Mouse (Mus musculus) bone marrow macrophage, adult 2 months (primary cell): ENCODE data around the gene Btg3. TPM values are rescaled to one million over a fixed set of nuclear protein-coding genes. Genes with fewer than 3 reads are reported as not detected.

Experiments
- H3K27ac ChIP-seq: 2 replicates; pipeline ENCODE4 v1.5.1; 2012; ENCODE audit warnings: low read depth, low read length; ENCODE audit not compliant: insufficient read depth
- H3K4me1 ChIP-seq: 2 replicates; pipeline ENCODE4 v1.6.1; 2012; ENCODE audit warnings: low read length; ENCODE audit not compliant: control insufficient read depth, insufficient read depth
- H3K4me3 ChIP-seq: 2 replicates; pipeline ENCODE4 v1.5.1; 2012; ENCODE audit warnings: mild to moderate bottlenecking, low read length, moderate library complexity; ENCODE audit not compliant: insufficient read depth
- CTCF ChIP-seq: IDR thresholded peaks from 2 replicates; pipeline ENCODE4 v1.5.1; 2012; ENCODE audit warnings: low read depth, mild to moderate bottlenecking, low read length, moderate library complexity
- POLR2A ChIP-seq: IDR thresholded peaks from 2 replicates; pipeline ENCODE4 v1.6.1; 2012; ENCODE audit warnings: mild to moderate bottlenecking, low read depth, low read length, borderline replicate concordance
- polyA plus RNA-seq: library from polyadenylated mRNA; stranded (reverse); fragments of >200 nt; gene quantifications from 2 replicates; pipeline ENCODE4 v1.2.4, GENCODE M21; 2012; ENCODE audit not compliant: missing spikeins, insufficient read depth, insufficient read length

Btg3 gene
- polyA plus RNA-seq, result 4.5 and 5.3 TPM in 2 replicates

DNA sequence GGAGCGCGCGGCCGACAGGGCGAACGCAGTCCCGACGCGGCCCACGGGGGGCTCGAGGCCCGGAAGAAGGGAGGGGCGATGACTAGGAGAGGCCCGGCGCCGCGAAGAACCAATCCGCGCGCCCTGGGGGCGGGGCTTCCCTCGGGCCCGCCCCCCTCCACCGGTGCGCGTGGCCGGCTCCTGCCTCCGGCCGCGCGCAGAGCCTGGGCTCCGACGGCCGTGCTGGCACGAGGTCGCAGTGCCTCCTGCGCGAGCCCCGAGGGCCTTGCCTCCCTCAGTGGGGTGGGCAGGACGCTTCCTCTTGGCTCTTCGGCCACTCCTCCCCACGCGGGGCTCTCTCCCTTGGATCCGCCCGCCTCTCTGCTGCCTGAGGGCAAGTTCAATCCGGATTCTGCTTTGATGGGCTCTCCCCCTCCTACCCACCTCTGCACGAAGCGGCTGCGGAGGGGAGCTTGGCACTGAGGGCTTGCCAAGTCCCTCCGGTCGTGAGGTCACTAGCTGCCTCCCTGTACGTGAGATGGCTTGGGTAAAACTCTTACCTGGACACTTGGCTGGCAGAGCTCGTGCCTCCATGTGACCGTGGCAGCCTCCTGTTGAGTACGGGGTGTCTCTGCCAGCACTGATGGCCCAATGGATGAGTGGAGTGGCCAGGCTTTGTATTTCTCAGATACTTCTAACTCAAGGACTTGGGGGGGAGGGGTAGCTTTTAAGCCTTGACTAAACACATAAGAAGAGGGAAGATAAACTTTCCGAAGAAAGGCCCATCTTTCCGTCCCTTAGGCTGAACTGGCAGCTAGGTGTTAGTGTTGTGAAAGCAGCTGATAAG is at the start of gene Btg3:
Gene Btg3 (minus strand): TSS at position 448 of the 826 bp plus-strand sequence.
- TF ChIP-seq CTCF, result no peak
- TF ChIP-seq POLR2A, result no peak
- H3K4me1 ChIP-seq, result 0 out of 2 replicates have a peak, but pooled peaks cover 3% of the 10 kb centered on the region
- H3K4me3 ChIP-seq, result peak within 1 kb of the TSS; percentile 90
- H3K27ac ChIP-seq, result no peak within 1 kb of the TSS

GRCm38 (mm10) chr16:78417733-78418132 is 40.7 kb upstream of the Btg3 start:
- Histone ChIP-seq H3K4me1 (no peaks in the 10 kb centered on the region), H3K27ac (no peak overlapping the region), H3K4me3 (no peak overlapping the region)
- TF ChIP-seq CTCF (no peak), POLR2A (no peak)

- TF ChIP-seq POLR2A (no peak), CTCF (no peak)
- Histone ChIP-seq H3K4me3 (no peak overlapping the region), H3K4me1 (no peaks in the 10 kb centered on the region), H3K27ac (no peak overlapping the region)
Measured at GRCm38 (mm10) chr16:78416500-78416899, 39.5 kb upstream of the Btg3 start.

GRCm38 (mm10) chr16:78409991-78410390 is 33.0 kb upstream of the Btg3 start:
- no peak overlapping the region for H3K4me3 ChIP-seq
- no peak for TF ChIP-seq CTCF
- TF ChIP-seq POLR2A, result no peak
- H3K4me1 ChIP-seq, result no peaks in the 10 kb centered on the region
- no peak overlapping the region for H3K27ac ChIP-seq

DNA sequence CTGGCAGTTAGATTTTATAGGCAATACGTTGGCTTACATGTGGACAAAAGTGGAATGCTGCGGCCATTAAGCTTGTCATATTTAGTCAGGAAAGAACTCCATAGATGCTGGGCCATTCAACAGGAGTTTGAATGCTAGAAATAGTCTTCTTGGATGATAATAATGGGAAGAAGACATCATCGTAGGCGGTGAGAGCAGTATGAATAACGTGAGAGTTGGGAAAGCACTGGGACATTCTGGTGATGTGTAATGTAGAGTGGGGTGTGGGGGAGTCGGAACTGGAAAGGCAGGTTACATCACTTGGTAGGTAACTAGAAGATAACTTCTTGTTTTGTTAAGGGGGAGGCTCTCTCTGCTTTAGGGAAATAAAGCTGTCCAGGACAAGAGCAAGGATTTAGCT is 30.9 kb upstream of the Btg3 start:
- TF ChIP-seq CTCF, result no peak
- TF ChIP-seq POLR2A, result no peak
- H3K4me1 ChIP-seq, result no peaks in the 10 kb centered on the region
- H3K27ac ChIP-seq, result no peak overlapping the region
- no peak overlapping the region for H3K4me3 ChIP-seq

DNA sequence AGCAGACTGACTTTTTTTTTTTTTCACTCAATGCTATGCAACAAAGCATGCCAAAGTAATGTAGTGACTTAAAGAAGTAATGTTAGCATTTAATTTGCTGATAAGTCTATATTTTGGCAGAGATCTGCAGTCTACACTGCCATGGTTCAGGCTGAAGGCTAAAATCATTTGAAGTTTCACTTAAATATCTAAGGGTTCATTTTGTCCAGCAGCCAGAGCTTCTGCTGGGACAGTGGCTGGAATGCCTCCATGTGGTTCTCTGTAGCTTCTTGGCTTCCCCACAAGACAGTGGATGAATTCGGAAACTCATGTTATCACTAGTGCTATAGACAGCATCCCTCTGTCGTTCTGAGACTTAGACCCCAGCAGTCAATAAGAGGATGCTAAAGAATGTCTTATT is 29.7 kb upstream of the Btg3 start:
- Histone ChIP-seq H3K27ac (no peak overlapping the region), H3K4me3 (no peak overlapping the region), H3K4me1 (no peaks in the 10 kb centered on the region)
- TF ChIP-seq POLR2A, result no peak
- TF ChIP-seq CTCF, result no peak

- H3K27ac ChIP-seq, result no peak overlapping the region
- H3K4me3 ChIP-seq, result no peak overlapping the region
- no peaks in the 10 kb centered on the region for H3K4me1 ChIP-seq
- TF ChIP-seq POLR2A (no peak), CTCF (no peak)
Measured at GRCm38 (mm10) chr16:78402316-78402715, 25.3 kb upstream of the Btg3 start.

GRCm38 (mm10) chr16:78399423-78399822 is 22.4 kb upstream of the Btg3 start:
- Histone ChIP-seq H3K27ac (no peak overlapping the region), H3K4me3 (no peak overlapping the region), H3K4me1 (no peaks in the 10 kb centered on the region)
- no peak for TF ChIP-seq POLR2A
- TF ChIP-seq CTCF, result no peak

GRCm38 (mm10) chr16:78398734-78399133 is 21.7 kb upstream of the Btg3 start:
- Histone ChIP-seq H3K4me3 (no peak overlapping the region), H3K4me1 (no peaks in the 10 kb centered on the region), H3K27ac (no peak overlapping the region)
- TF ChIP-seq CTCF, result no peak
- TF ChIP-seq POLR2A, result no peak

- H3K27ac ChIP-seq, result no peak overlapping the region
Measured at GRCm38 (mm10) chr16:78391354-78391753, 14.4 kb upstream of the Btg3 start.

GRCm38 (mm10) chr16:78389986-78390385 is 13.0 kb upstream of the Btg3 start:
- Histone ChIP-seq H3K4me3 (no peak overlapping the region), H3K27ac (no peak overlapping the region), H3K4me1 (peaks cover 2% of the 10 kb centered on the region; the same call in 1 of the 2 replicates)
- no peak for TF ChIP-seq POLR2A
- TF ChIP-seq CTCF, result no peak

More at GRCm38 (mm10) chr16:78391354-78391753, 14.4 kb upstream of the Btg3 start:
- TF ChIP-seq CTCF (no peak), POLR2A (no peak)
- Histone ChIP-seq H3K4me3 (no peak overlapping the region), H3K4me1 (peaks cover 2% of the 10 kb centered on the region; the same call in 1 of the 2 replicates)
